Mouse (Mus musculus) heart, embryonic 15.5 days (tissue): ENCODE data around the gene Mcts1. TPM values are rescaled to one million over a fixed set of nuclear protein-coding genes. Genes with fewer than 3 reads are reported as not detected.

Experiments used
- ATAC-seq: fragments of 200-750 bp; cut with Nextera tagmentation; replicated peaks from 2 replicates; pipeline ENCODE4 v1.8.0; 2017; ENCODE audit warnings: low read depth, moderate TSS enrichment; ENCODE audit not compliant: insufficient number of reproducible peaks, insufficient read depth, low FRiP score
- H3K27ac ChIP-seq: fragments of 300-500 bp; sonication (generic); 2 replicates; pipeline ENCODE4 v1.5.1; 2015; ENCODE audit warnings: mild to moderate bottlenecking, inconsistent platforms
- H3K27me3 ChIP-seq: fragments of 300-500 bp; sonication (generic); 2 replicates; pipeline ENCODE4 v1.6.1; 2015; ENCODE audit warnings: inconsistent platforms
- H3K36me3 ChIP-seq: fragments of 300-500 bp; sonication (generic); 2 replicates; pipeline ENCODE4 v1.6.1; 2015; ENCODE audit warnings: mild to moderate bottlenecking, inconsistent platforms
- H3K4me1 ChIP-seq: fragments of 300-500 bp; sonication (generic); replicated peaks from 2 replicates; pipeline ENCODE4 v1.6.1; 2015; ENCODE audit warnings: inconsistent platforms
- H3K4me2 ChIP-seq: fragments of 300-500 bp; sonication (generic); 2 replicates; pipeline ENCODE4 v1.6.1; 2015; ENCODE audit warnings: inconsistent platforms, mild to moderate bottlenecking, moderate library complexity
- H3K4me3 ChIP-seq: fragments of 300-500 bp; sonication (generic); 2 replicates; pipeline ENCODE4 v1.5.1; 2015; ENCODE audit warnings: mild to moderate bottlenecking, inconsistent platforms
- H3K9ac ChIP-seq: fragments of 300-500 bp; sonication (generic); 2 replicates; pipeline ENCODE4 v1.6.1; 2015; ENCODE audit warnings: mild to moderate bottlenecking, inconsistent platforms
- H3K9me3 ChIP-seq: fragments of 300-500 bp; sonication (generic); replicated peaks from 2 replicates; pipeline ENCODE4 v1.6.1; 2016; ENCODE audit warnings: inconsistent platforms
- WGBS: fragments of 180-500 bp; shearing (Covaris S2); methylation state at CpG from one replicate; pipeline ENCODE4 v1.1.7; 2015; ENCODE audit warnings: mixed read lengths; 5-methylcytosine and 5-hydroxymethylcytosine counted together
- polyA plus RNA-seq: library from polyadenylated mRNA; unstranded; fragments of >200 nt; fragmentation: Nextera tagmentation; extraction: Ambion mirVana; gene quantifications from 2 replicates; pipeline ENCODE4 v1.2.1, GENCODE M21; 2015

Mcts1 gene
- polyA plus RNA-seq, 1 experiment from 2014 or later = 54.2 TPM

GRCm38 (mm10) chrX:38593180-38593889, 7.0 kb upstream of the Mcts1 start:
- Histone ChIP-seq H3K27ac (no peak overlapping the region), H3K4me1 (0 out of 2 replicates have a peak, but pooled peaks cover 2% of the 10 kb centered on the region), H3K36me3 (no peaks in the 10 kb centered on the region), H3K4me2 (no peak overlapping the region), H3K9ac (no peak overlapping the region), H3K27me3 (no peaks in the 10 kb centered on the region), H3K9me3 (no peaks in the 10 kb centered on the region), H3K4me3 (no peak overlapping the region)
- ATAC-seq = no peak
- WGBS = 44% methylated on average over 5 of the region's 5 CpGs

DNA sequence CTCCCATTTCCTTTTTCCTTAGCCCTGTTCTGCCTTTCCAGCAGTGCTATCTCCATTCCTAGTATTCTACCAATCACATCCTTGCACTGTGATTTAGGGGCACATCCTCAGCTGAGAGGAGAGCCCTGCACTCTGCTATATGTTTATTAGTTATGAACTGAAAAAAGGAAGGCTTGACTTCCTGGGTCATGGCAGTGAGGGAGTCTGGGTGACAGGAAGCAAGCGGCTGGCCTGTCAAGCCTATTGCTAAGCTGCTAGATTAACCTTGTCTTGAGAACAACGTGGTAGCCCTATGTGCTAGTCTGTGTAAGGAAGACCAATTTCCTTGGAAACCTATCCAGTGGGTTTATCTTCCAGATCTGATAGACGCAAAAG, 604 bp downstream of the Mcts1 start:
- Histone ChIP-seq H3K36me3 (no peaks in the 10 kb centered on the region), H3K4me3 (peak overlapping the region; percentile 57), H3K9ac (peak overlapping the region; percentile 54), H3K27me3 (no peaks in the 10 kb centered on the region), H3K4me1 (no peaks in the 10 kb centered on the region), H3K4me2 (peak overlapping the region; percentile 62), H3K27ac (peak overlapping the region; percentile 83), H3K9me3 (no peaks in the 10 kb centered on the region)
- peak; percentile 55 for ATAC-seq
- WGBS = 20% methylated on average over 3 of the region's 3 CpGs

DNA sequence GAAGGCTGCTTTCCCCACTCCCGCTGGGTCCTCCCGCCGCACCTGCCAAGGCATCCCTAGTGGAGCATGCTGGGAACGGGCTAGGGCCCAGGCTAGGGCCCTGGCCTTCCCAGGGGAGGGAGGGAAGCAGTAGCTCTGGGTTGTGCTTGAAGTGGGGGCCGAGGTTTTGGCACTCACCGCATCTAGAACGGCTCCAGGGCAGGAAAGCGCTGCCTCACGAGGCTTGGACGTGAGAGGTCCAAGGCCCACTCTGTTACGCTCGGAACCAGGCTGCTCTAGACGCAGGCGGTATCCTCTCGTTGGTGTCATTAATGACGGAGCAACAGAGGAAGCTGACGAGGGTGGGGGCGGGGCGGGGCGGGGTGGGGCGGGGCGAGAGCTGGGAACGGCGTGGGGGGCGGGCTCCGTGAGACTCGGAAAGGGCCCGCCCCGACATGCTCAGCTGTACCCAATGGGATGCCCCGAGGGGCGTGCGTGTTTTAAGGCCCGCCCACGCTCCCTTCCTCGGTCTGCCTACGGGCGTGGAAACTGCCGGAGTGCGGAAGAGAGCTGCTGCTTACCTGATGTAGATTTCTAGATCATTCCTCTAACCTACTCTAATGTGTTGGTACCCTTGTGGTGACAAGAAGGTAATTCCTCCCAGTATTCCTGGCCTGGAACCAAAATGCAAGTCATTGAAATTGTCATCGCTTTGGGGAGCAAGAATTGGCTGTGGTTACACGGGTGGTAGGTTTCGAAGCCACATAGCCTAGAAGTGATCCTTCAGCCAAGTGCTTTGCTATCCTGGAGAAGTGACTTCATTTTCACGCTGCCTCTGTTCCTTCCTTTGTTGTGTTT, 34.6 kb downstream of the Mcts1 start, which contains the start of gene C1galt1c1:
C1galt1c1 (minus strand) TSS at position 287 of the 837 bp plus-strand sequence.
- 15% methylated on average over 43 of the region's 43 CpGs for WGBS

DNA sequence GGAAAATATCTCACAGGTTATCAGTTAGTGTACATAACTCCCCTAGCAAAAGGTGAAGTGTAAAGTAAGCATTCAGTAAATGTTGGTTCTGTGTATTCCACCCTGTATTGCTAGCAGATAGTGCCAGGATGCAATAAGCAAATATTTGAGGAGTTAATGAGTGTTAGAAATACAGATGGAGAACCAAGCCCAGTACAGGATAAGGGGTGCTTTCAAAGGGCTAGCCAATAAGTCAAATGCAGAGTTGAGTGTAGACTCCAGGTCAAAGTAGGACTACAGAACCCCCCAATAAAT, 35.2 kb downstream of the Mcts1 start:
- Histone ChIP-seq H3K36me3 (no peaks in the 10 kb centered on the region), H3K4me2 (peak overlapping the region; percentile 60), H3K4me3 (peak overlapping the region; percentile 62), H3K27ac (peak overlapping the region; percentile 70), H3K27me3 (no peaks in the 10 kb centered on the region), H3K9me3 (no peaks in the 10 kb centered on the region), H3K9ac (no peak overlapping the region), H3K4me1 (peaks cover 3% of the 10 kb centered on the region; the same call in 1 of the 2 replicates)
- ATAC-seq = no peak

More for the DNA sequence above, 34.6 kb downstream of the Mcts1 start, which contains the start of gene C1galt1c1:
- peak within 1 kb of the TSS; percentile 60 for H3K4me2 ChIP-seq
- ATAC-seq = peak; percentile 99
- peak within 1 kb of the TSS; percentile 57 for H3K9ac ChIP-seq
- peaks cover 3% of the 10 kb centered on the region; the same call in 1 of the 2 replicates for H3K4me1 ChIP-seq
- H3K27me3 ChIP-seq = no peaks in the 10 kb centered on the region
- no peaks in the 10 kb centered on the region for H3K9me3 ChIP-seq
- H3K36me3 ChIP-seq = no peaks in the 10 kb centered on the region
- H3K27ac ChIP-seq = peak within 1 kb of the TSS; percentile 93
- peak within 1 kb of the TSS; percentile 62 for H3K4me3 ChIP-seq

DNA sequence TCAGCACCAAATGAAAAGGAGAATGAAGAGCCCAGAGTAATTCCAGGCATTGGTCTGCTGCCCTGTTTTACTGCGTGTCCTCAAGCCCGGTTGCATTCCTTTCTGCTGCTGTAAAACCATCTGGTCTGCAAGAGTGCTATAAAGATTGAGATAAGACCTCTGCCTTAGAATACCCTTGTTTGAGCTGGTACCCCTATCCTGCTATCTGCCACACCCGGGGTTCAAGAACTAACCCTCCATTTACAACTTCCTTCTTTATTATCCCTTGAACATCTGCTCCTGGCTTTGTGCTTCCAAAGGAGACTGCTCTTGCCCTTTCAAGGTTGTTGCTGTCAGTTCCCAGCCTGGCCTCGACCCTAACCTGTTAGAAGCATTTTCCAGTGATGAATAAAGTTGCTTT, 41.1 kb downstream of the Mcts1 start:
- no peak overlapping the region for H3K9ac ChIP-seq
- H3K27ac ChIP-seq = no peak overlapping the region
- 24% methylated on average over 4 of the region's 4 CpGs for WGBS
- no peaks in the 10 kb centered on the region for H3K36me3 ChIP-seq
- no peak for ATAC-seq
- H3K4me1 ChIP-seq = no peaks in the 10 kb centered on the region
- H3K9me3 ChIP-seq = no peaks in the 10 kb centered on the region
- H3K27me3 ChIP-seq = no peaks in the 10 kb centered on the region
- no peak overlapping the region for H3K4me3 ChIP-seq
- H3K4me2 ChIP-seq = no peak overlapping the region

DNA sequence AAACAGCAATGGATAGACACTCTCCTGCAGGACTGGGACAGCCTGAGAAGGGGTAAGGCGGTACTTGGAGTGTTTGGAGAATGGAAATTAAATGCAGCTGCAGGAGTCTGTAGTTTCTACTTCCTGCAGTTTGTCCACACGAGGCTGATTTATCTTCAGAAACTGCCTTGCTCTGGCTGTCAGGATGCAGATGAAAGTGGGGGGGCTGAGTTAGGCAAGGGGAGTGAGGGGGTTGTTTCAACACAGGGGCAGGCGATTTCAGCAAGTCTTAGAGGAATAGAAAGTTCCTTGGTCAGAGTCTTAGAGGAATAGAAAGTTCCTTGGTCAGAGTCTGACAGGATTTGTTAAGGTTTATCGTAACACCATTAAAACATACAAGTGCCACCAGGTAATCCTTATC, 41.8 kb downstream of the Mcts1 start:
- no peak overlapping the region for H3K9ac ChIP-seq
- no peak overlapping the region for H3K27ac ChIP-seq
- WGBS = 58% methylated on average over 4 of the region's 4 CpGs
- no peaks in the 10 kb centered on the region for H3K9me3 ChIP-seq
- H3K4me2 ChIP-seq = no peak overlapping the region
- no peak for ATAC-seq
- no peaks in the 10 kb centered on the region for H3K27me3 ChIP-seq
- no peak overlapping the region for H3K4me3 ChIP-seq
- H3K4me1 ChIP-seq = no peaks in the 10 kb centered on the region
- H3K36me3 ChIP-seq = no peaks in the 10 kb centered on the region

DNA sequence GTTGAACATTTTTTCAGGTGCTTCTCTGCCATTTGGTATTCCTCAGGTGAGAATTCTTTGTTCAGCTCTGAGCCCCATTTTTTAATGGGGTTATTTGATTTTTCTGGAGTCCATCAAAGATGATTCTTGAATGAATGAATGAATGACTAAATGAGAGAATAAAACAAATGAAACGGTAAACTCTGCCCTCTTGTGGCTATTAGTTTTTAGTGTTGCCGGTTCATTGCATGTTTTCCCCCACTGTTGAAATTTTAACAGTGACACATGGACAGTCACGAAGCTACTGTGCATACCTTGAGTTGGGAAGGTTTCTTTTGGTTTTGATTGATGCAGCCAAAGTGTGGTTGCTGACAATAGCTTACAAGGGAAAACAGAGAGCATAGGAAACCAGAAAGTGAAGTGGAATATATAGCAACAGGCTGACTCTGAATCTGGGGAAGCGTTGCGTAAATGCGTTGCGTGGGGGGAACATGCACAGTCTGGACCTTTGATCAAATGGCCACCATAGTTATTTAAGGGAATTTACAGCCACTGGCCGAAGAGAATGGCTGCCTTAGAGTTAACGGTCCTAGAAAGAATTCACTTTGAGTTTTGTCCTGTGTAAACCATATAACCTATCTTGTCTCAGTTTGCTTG, 50.1 kb downstream of the Mcts1 start:
- WGBS = 63% methylated on average over 9 of the region's 9 CpGs
- H3K9me3 ChIP-seq = no peaks in the 10 kb centered on the region
- H3K27ac ChIP-seq = no peak overlapping the region
- no peak overlapping the region for H3K9ac ChIP-seq
- ATAC-seq = no peak
- H3K4me2 ChIP-seq = no peak overlapping the region
- no peak overlapping the region for H3K4me3 ChIP-seq
- H3K4me1 ChIP-seq = no peaks in the 10 kb centered on the region
- no peaks in the 10 kb centered on the region for H3K27me3 ChIP-seq
- H3K36me3 ChIP-seq = no peaks in the 10 kb centered on the region

GRCm38 (mm10) chrX:38651167-38651566, 50.8 kb downstream of the Mcts1 start:
- H3K36me3 ChIP-seq = no peaks in the 10 kb centered on the region
- no peaks in the 10 kb centered on the region for H3K27me3 ChIP-seq
- no peak for ATAC-seq
- WGBS = 44% methylated on average over 5 of the region's 7 CpGs
- no peak overlapping the region for H3K9ac ChIP-seq
- no peak overlapping the region for H3K4me2 ChIP-seq
- H3K4me1 ChIP-seq = no peaks in the 10 kb centered on the region
- no peaks in the 10 kb centered on the region for H3K9me3 ChIP-seq
- no peak overlapping the region for H3K27ac ChIP-seq
- H3K4me3 ChIP-seq = no peak overlapping the region

- WGBS = 65% methylated on average over 1 of the region's 1 CpGs
These were observed 52.8 kb downstream of the Mcts1 start for GRCm38 (mm10) chrX:38653181-38653580.

DNA sequence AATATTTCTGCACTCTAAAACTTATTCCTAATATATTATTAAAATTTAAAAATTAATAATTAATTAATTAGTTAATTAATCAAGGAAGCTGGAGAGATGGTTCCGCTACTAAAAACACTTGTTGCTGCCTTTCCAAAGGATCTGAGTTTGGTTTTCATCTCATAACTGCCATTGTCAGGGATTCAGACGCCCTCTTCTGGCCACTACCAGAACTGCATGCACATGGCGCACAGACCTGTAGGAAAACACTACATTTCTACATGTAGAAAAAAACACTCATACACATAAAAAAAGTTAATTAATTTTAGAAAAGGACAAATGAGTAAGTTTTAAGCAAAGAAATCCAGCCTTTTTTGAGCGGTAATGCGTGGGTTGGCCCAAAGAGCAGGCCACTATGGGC, 54.3 kb downstream of the Mcts1 start:
- no peaks in the 10 kb centered on the region for H3K36me3 ChIP-seq
- H3K9me3 ChIP-seq = no peaks in the 10 kb centered on the region
- no peak overlapping the region for H3K9ac ChIP-seq
- H3K27me3 ChIP-seq = no peaks in the 10 kb centered on the region
- ATAC-seq = no peak
- H3K4me2 ChIP-seq = no peak overlapping the region
- no peak overlapping the region for H3K4me3 ChIP-seq
- 80% methylated on average over 5 of the region's 5 CpGs for WGBS
- H3K27ac ChIP-seq = no peak overlapping the region
- H3K4me1 ChIP-seq = no peaks in the 10 kb centered on the region

More at GRCm38 (mm10) chrX:38653181-38653580, 52.8 kb downstream of the Mcts1 start:
- no peaks in the 10 kb centered on the region for H3K9me3 ChIP-seq
- H3K9ac ChIP-seq = no peak overlapping the region
- H3K4me3 ChIP-seq = no peak overlapping the region
- no peak overlapping the region for H3K27ac ChIP-seq
- H3K4me2 ChIP-seq = no peak overlapping the region
- H3K4me1 ChIP-seq = no peaks in the 10 kb centered on the region
- no peaks in the 10 kb centered on the region for H3K36me3 ChIP-seq
- ATAC-seq = no peak
- H3K27me3 ChIP-seq = no peaks in the 10 kb centered on the region

GRCm38 (mm10) chrX:38656206-38656883, 56.0 kb downstream of the Mcts1 start:
- H3K9ac ChIP-seq = no peak overlapping the region
- H3K4me1 ChIP-seq = no peaks in the 10 kb centered on the region
- H3K36me3 ChIP-seq = no peaks in the 10 kb centered on the region
- ATAC-seq = no peak
- H3K27ac ChIP-seq = no peak overlapping the region
- no peak overlapping the region for H3K4me2 ChIP-seq
- WGBS = 72% methylated on average over 4 of the region's 4 CpGs
- H3K9me3 ChIP-seq = no peaks in the 10 kb centered on the region
- H3K4me3 ChIP-seq = no peak overlapping the region
- no peaks in the 10 kb centered on the region for H3K27me3 ChIP-seq
